In genomic region chr10:66994469-66994868, GRCm38 (mm10) we compare ENCODE assay signal across 9 mouse cellular contexts.
A peak's percentile ranks its signal among the peaks of the same experiment; 100 is the strongest.
DNase-seq lines count a peak whose midpoint lies in the region; ATAC-seq and TF ChIP-seq lines count a peak whose summit lies in the region.
"Had no signal": no experiment of that assay in that cellular context is flagged by ENCODE, and none has a peak within 500 bp of the region (broad histone marks: within the 10 kb centered on the region; RNA-seq: fewer than 3 reads in every experiment).

No protein-coding gene starts in this region.

- 0 out of 2 replicates have a peak overlapping the region, but pooled peaks have one; percentile 15 for H3K27ac ChIP-seq in lung, embryonic 16.5 days (ENCODE audit: low read length)
- H3K27ac ChIP-seq in forebrain, postnatal 0 days (ENCODE audit: low read depth, low read length), result peak overlapping the region; percentile 6; the same call in 1 of the 2 replicates

- H3K27me3 ChIP-seq in lung, embryonic 16.5 days (ENCODE audit: control insufficient read depth, insufficient read depth, low read depth, low read length), result no peaks in the 10 kb centered on the region
- H3K27me3 ChIP-seq in forebrain, postnatal 0 days (ENCODE audit: insufficient read depth, low read length), result no peaks in the 10 kb centered on the region
- H3K27me3 ChIP-seq: megakaryocyte, embryonic 14.5 days had no signal

- 51% methylated on average over 5 of the region's 5 CpGs for WGBS in lung, embryonic 16.5 days
- 50% methylated on average over 5 of the region's 5 CpGs for WGBS in forebrain, postnatal 0 days

- H3K4me1 ChIP-seq in lung, embryonic 16.5 days (replicated peaks; ENCODE audit: control insufficient read depth, insufficient read depth, low read length), result peaks cover 10% of the 10 kb centered on the region
- H3K4me1 ChIP-seq in forebrain, postnatal 0 days (ENCODE audit: insufficient read depth), result no peaks in the 10 kb centered on the region

- no peak for TF ChIP-seq CTCF in forebrain, postnatal 0 days (IDR thresholded peaks at IDR 0.05; ENCODE audit: low read depth)

- H3K4me2 ChIP-seq in lung, embryonic 16.5 days (ENCODE audit: low read depth, low read length), result no peak overlapping the region
- no peak overlapping the region for H3K4me2 ChIP-seq in forebrain, postnatal 0 days (ENCODE audit: low read depth)

- H3K4me3 ChIP-seq in lung, embryonic 16.5 days (ENCODE audit: low read length), result no peak overlapping the region
- no peak overlapping the region for H3K4me3 ChIP-seq in forebrain, postnatal 0 days (ENCODE audit: low read depth, low read length)
- H3K4me3 ChIP-seq: megakaryocyte, embryonic 14.5 days had no signal

- no peak for ATAC-seq in lung, embryonic 16.5 days (ENCODE audit: low read depth)
- ATAC-seq in forebrain, postnatal 0 days, result peak; percentile 71

- peak; percentile 53 for DNase-seq in adrenal gland, postnatal 10 days
- no peak for DNase-seq in adrenal gland, adult 18-20 months (ENCODE audit: low spot score in 2 of 2)
- DNase-seq in lung, postnatal 14 days, result no peak
- DNase-seq in forebrain, postnatal 0 days, result peak; percentile 36
- DNase-seq in ovary, postnatal 14 days (ENCODE audit: low spot score), result peak; percentile 9
- DNase-seq in Muller cell, postnatal 12 days (ENCODE audit: inconsistent ontology term), result no peak
- no peak for DNase-seq in kidney, adult 8-10 months

- no peak overlapping the region for H3K9ac ChIP-seq in lung, embryonic 16.5 days (ENCODE audit: low read length)
- H3K9ac ChIP-seq in forebrain, postnatal 0 days, result no peak overlapping the region

- no peaks in the 10 kb centered on the region for H3K36me3 ChIP-seq in lung, embryonic 16.5 days (ENCODE audit: control insufficient read depth, insufficient read depth, low read length)
- no peaks in the 10 kb centered on the region for H3K36me3 ChIP-seq in forebrain, postnatal 0 days (ENCODE audit: insufficient read depth)

- H3K9me3 ChIP-seq in lung, embryonic 16.5 days (ENCODE audit: control insufficient read depth, low read length), result peaks cover 6% of the 10 kb centered on the region
- no peaks in the 10 kb centered on the region for H3K9me3 ChIP-seq in forebrain, postnatal 0 days (ENCODE audit: low read length)

Comparison
In these comparisons a context has a peak if more than half of its experiments do, and no peak if none do; other contexts are left out.
1. DNase-seq: peak in adrenal gland, postnatal 10 days (single experiment), forebrain, postnatal 0 days (single experiment) and ovary, postnatal 14 days (single experiment); none in adrenal gland, adult 18-20 months (0 of 2), lung, postnatal 14 days (single experiment), Muller cell, postnatal 12 days (single experiment) and kidney, adult 8-10 months (0 of 2).